Mouse (Mus musculus): ENCODE data around the gene Yif1b. TPM values are rescaled to one million over a fixed set of nuclear protein-coding genes. Genes with fewer than 3 reads are reported as not detected.
A peak's percentile ranks its signal among the peaks of the same experiment; 100 is the strongest.

Gene Yif1b
- polyA plus RNA-seq, 1 experiment from 2014 or later: 109 TPM

DNA sequence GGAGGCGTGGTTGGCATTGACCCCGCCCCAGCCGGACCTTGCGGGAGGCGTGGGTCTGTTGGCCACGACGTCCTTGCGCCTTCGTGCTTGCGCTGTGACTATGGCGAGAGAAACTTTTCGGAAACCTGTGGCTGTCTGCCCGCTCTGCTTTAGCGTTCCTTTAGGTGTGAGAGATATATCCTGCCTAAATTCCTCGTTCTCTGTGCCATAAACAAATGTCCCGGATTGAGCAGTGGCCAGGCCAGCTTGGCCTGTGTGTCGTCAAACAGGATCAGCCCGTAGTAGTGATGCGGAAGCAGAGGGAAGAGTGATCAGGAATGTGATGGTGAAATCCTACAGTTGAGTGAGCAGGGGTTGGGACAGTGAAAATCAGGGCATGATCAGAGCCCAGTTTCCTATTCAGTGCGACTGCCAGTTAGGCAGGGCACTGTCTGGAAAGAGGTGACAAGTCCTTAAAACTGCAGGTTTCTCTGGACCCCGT is 44.0 kb downstream of the Yif1b start:
- H3K4me3 ChIP-seq (ENCODE audit: low read depth, low read length): peak overlapping the region; percentile 70
- 0 out of 2 replicates have a peak, but pooled peaks have one; percentile 1 for ATAC-seq
- H3K9ac ChIP-seq (ENCODE audit: low read depth, low read length): peak overlapping the region; percentile 82
- H3K4me1 ChIP-seq (ENCODE audit: control insufficient read depth, insufficient read depth, low read length): peaks cover 11% of the 10 kb centered on the region; the same call in 1 of the 2 replicates
- H3K4me2 ChIP-seq (ENCODE audit: low read length): peak overlapping the region; percentile 96
- no peak overlapping the region for H3K27ac ChIP-seq (ENCODE audit: low read length)
- H3K36me3 ChIP-seq (ENCODE audit: control insufficient read depth, insufficient read depth, low read length): no peaks in the 10 kb centered on the region
- WGBS: 12% methylated on average over 21 of the region's 21 CpGs
- H3K27me3 ChIP-seq (ENCODE audit: control insufficient read depth, insufficient read depth, low read depth, low read length): peaks cover 9% of the 10 kb centered on the region
- H3K9me3 ChIP-seq (replicated peaks; ENCODE audit: control insufficient read depth, low read length, poor library complexity, severe bottlenecking): no peaks in the 10 kb centered on the region

GRCm38 (mm10) chr7:29283876-29284275 is 45.7 kb downstream of the Yif1b start:
- Histone ChIP-seq H3K4me1 (ENCODE audit: control insufficient read depth, insufficient read depth, low read length) (peaks cover 14% of the 10 kb centered on the region), H3K4me2 (ENCODE audit: low read length) (no peak overlapping the region), H3K9me3 (replicated peaks; ENCODE audit: control insufficient read depth, low read length, poor library complexity, severe bottlenecking) (no peaks in the 10 kb centered on the region), H3K27ac (ENCODE audit: low read length) (no peak overlapping the region), H3K4me3 (ENCODE audit: low read depth, low read length) (no peak overlapping the region), H3K27me3 (ENCODE audit: control insufficient read depth, insufficient read depth, low read depth, low read length) (peaks cover 9% of the 10 kb centered on the region), H3K9ac (ENCODE audit: low read depth, low read length) (no peak overlapping the region), H3K36me3 (ENCODE audit: control insufficient read depth, insufficient read depth, low read length) (no peaks in the 10 kb centered on the region)
- WGBS: 87% methylated on average over 4 of the region's 4 CpGs
- ATAC-seq: no peak

- Histone ChIP-seq H3K27ac (ENCODE audit: low read length) (no peak overlapping the region), H3K4me2 (ENCODE audit: low read length) (no peak overlapping the region), H3K9ac (ENCODE audit: low read depth, low read length) (no peak overlapping the region), H3K36me3 (ENCODE audit: control insufficient read depth, insufficient read depth, low read length) (no peaks in the 10 kb centered on the region), H3K4me3 (ENCODE audit: low read depth, low read length) (no peak overlapping the region), H3K27me3 (ENCODE audit: control insufficient read depth, insufficient read depth, low read depth, low read length) (peaks cover 9% of the 10 kb centered on the region), H3K9me3 (replicated peaks; ENCODE audit: control insufficient read depth, low read length, poor library complexity, severe bottlenecking) (no peaks in the 10 kb centered on the region), H3K4me1 (ENCODE audit: control insufficient read depth, insufficient read depth, low read length) (peaks cover 19% of the 10 kb centered on the region)
- 90% methylated on average over 6 of the region's 6 CpGs for WGBS
- no peak for ATAC-seq
These were observed 46.4 kb downstream of the Yif1b start for GRCm38 (mm10) chr7:29284523-29284922.

- H3K4me1 ChIP-seq (ENCODE audit: control insufficient read depth, insufficient read depth, low read length): peaks cover 9% of the 10 kb centered on the region
- no peaks in the 10 kb centered on the region for H3K9me3 ChIP-seq (replicated peaks; ENCODE audit: control insufficient read depth, low read length, poor library complexity, severe bottlenecking)
- WGBS: 87% methylated on average over 7 of the region's 7 CpGs
- no peak overlapping the region for H3K27ac ChIP-seq (ENCODE audit: low read length)
- no peak for ATAC-seq
- H3K36me3 ChIP-seq (ENCODE audit: control insufficient read depth, insufficient read depth, low read length): no peaks in the 10 kb centered on the region
- H3K9ac ChIP-seq (ENCODE audit: low read depth, low read length): no peak overlapping the region
- H3K27me3 ChIP-seq (ENCODE audit: control insufficient read depth, insufficient read depth, low read depth, low read length): peaks cover 4% of the 10 kb centered on the region
- no peak overlapping the region for H3K4me2 ChIP-seq (ENCODE audit: low read length)
- H3K4me3 ChIP-seq (ENCODE audit: low read depth, low read length): no peak overlapping the region
These were observed 49.4 kb downstream of the Yif1b start for GRCm38 (mm10) chr7:29287481-29287880.

GRCm38 (mm10) chr7:29288079-29288478 is 50.0 kb downstream of the Yif1b start:
- Histone ChIP-seq H3K27me3 (ENCODE audit: control insufficient read depth, insufficient read depth, low read depth, low read length) (no peaks in the 10 kb centered on the region), H3K4me3 (ENCODE audit: low read depth, low read length) (no peak overlapping the region), H3K9ac (ENCODE audit: low read depth, low read length) (no peak overlapping the region), H3K9me3 (replicated peaks; ENCODE audit: control insufficient read depth, low read length, poor library complexity, severe bottlenecking) (no peaks in the 10 kb centered on the region), H3K4me1 (ENCODE audit: control insufficient read depth, insufficient read depth, low read length) (peaks cover 9% of the 10 kb centered on the region), H3K36me3 (ENCODE audit: control insufficient read depth, insufficient read depth, low read length) (no peaks in the 10 kb centered on the region), H3K27ac (ENCODE audit: low read length) (no peak overlapping the region), H3K4me2 (ENCODE audit: low read length) (no peak overlapping the region)
- ATAC-seq: no peak
- WGBS: 88% methylated on average over 2 of the region's 2 CpGs

- H3K9me3 ChIP-seq (replicated peaks; ENCODE audit: control insufficient read depth, low read length, poor library complexity, severe bottlenecking): no peaks in the 10 kb centered on the region
- no peaks in the 10 kb centered on the region for H3K36me3 ChIP-seq (ENCODE audit: control insufficient read depth, insufficient read depth, low read length)
- peaks cover 9% of the 10 kb centered on the region for H3K4me1 ChIP-seq (ENCODE audit: control insufficient read depth, insufficient read depth, low read length)
- ATAC-seq: no peak
- 1% methylated on average over 57 of the region's 59 CpGs for WGBS
- peak within 1 kb of the TSS; percentile 91 for H3K4me2 ChIP-seq (ENCODE audit: low read length)
- H3K9ac ChIP-seq (ENCODE audit: low read depth, low read length): peak within 1 kb of the TSS; percentile 71
- H3K4me3 ChIP-seq (ENCODE audit: low read depth, low read length): peak within 1 kb of the TSS; percentile 46
- H3K27me3 ChIP-seq (ENCODE audit: control insufficient read depth, insufficient read depth, low read depth, low read length): no peaks in the 10 kb centered on the region
- H3K27ac ChIP-seq (ENCODE audit: low read length): no peak within 1 kb of the TSS
These were observed 51.0 kb downstream of the Yif1b start, which contains the start of gene Ppp1r14a for GRCm38 (mm10) chr7:29288942-29289638. Gene Ppp1r14a (plus strand): TSS chr7:29289308.

GRCm38 (mm10) chr7:29289856-29290255 is 51.7 kb downstream of the Yif1b start:
- peaks cover 9% of the 10 kb centered on the region for H3K4me1 ChIP-seq (ENCODE audit: control insufficient read depth, insufficient read depth, low read length)
- H3K27ac ChIP-seq (ENCODE audit: low read length): no peak overlapping the region
- H3K36me3 ChIP-seq (ENCODE audit: control insufficient read depth, insufficient read depth, low read length): no peaks in the 10 kb centered on the region
- peak overlapping the region; percentile 91 for H3K4me2 ChIP-seq (ENCODE audit: low read length)
- H3K9ac ChIP-seq (ENCODE audit: low read depth, low read length): no peak overlapping the region
- no peaks in the 10 kb centered on the region for H3K9me3 ChIP-seq (replicated peaks; ENCODE audit: control insufficient read depth, low read length, poor library complexity, severe bottlenecking)
- no peaks in the 10 kb centered on the region for H3K27me3 ChIP-seq (ENCODE audit: control insufficient read depth, insufficient read depth, low read depth, low read length)
- ATAC-seq: no peak
- WGBS: 84% methylated on average over 6 of the region's 6 CpGs
- H3K4me3 ChIP-seq (ENCODE audit: low read depth, low read length): no peak overlapping the region

DNA sequence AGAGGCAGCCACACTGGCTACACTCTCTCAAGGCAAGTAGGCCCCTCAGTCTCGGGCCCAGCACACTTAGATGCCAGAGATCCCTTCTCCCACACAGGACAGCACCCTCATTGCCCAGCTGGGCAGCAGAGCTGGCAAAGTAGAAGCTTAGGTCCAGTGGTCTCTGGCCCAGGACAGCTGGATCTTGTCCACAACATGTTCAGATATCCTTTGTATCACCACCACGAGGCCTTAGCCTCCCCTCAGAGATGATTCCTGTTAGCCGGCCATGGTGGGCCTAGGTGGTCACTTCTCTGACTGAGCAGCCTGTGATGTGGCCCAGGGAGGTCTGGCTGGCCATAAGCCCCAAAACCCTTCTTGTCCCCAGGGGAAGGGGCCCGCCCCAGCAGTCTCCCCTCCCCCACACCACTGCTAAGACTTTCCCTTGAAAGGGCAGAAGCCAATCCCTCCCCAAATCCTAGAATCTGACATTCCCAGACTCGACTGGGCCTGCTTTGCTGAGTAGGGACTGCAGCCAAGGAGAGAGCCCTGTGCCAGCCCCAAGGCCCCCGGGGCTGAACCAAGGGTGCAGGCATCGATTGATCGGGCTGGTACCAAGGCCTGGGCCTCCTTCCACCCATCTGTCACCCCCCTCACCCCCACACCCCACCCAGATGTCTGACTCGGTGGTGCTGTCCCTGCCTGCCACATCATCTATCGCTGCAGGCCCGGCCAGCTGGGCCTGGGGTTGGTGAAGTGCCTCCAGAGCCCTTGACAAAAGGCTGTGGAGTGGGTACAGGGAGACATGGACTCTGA is 52.8 kb downstream of the Yif1b start:
- no peaks in the 10 kb centered on the region for H3K9me3 ChIP-seq (replicated peaks; ENCODE audit: control insufficient read depth, low read length, poor library complexity, severe bottlenecking)
- no peaks in the 10 kb centered on the region for H3K27me3 ChIP-seq (ENCODE audit: control insufficient read depth, insufficient read depth, low read depth, low read length)
- H3K4me2 ChIP-seq (ENCODE audit: low read length): no peak overlapping the region
- H3K36me3 ChIP-seq (ENCODE audit: control insufficient read depth, insufficient read depth, low read length): no peaks in the 10 kb centered on the region
- no peak overlapping the region for H3K27ac ChIP-seq (ENCODE audit: low read length)
- no peak for ATAC-seq
- WGBS: 35% methylated on average over 11 of the region's 11 CpGs
- no peak overlapping the region for H3K4me3 ChIP-seq (ENCODE audit: low read depth, low read length)
- H3K9ac ChIP-seq (ENCODE audit: low read depth, low read length): peak overlapping the region; percentile 14; the same call in 1 of the 2 replicates
- H3K4me1 ChIP-seq (ENCODE audit: control insufficient read depth, insufficient read depth, low read length): peaks cover 9% of the 10 kb centered on the region
